Mouse (Mus musculus): ENCODE data around the gene Rfxank. TPM values are rescaled to one million over a fixed set of nuclear protein-coding genes. Genes with fewer than 3 reads are reported as not detected.

The Rfxank gene
- polyA plus RNA-seq, 1 experiment from 2014 or later, result 14.4 TPM

Small RNA genes within 50 kb of the gene (microRNA-seq; reads per million reads assigned to microRNA genes)
- not detected for gene Mir7066

Other genes starting within 250 kb of the Rfxank start
- 3.1 and 3.9 TPM in 2 replicates for gene Tssk6, start 237.0 kb downstream of the Rfxank start, polyA plus RNA-seq (2015; fragmentation: Nextera tagmentation; extraction: Ambion mirVana)
- gene Ndufa13, start 236.6 kb downstream of the Rfxank start, polyA plus RNA-seq (2015; fragmentation: Nextera tagmentation; extraction: Ambion mirVana), result 183 and 190 TPM in 2 replicates
- 2.8 and 4.1 TPM in 2 replicates for gene Yjefn3, start 236.4 kb downstream of the Rfxank start, polyA plus RNA-seq (2015; fragmentation: Nextera tagmentation; extraction: Ambion mirVana)
- gene Gatad2a, start 142.8 kb downstream of the Rfxank start, polyA plus RNA-seq (2015; fragmentation: Nextera tagmentation; extraction: Ambion mirVana), result 56.0 and 56.8 TPM in 2 replicates
- 44.7 and 47.9 TPM in 2 replicates for gene Mau2, start 96.4 kb downstream of the Rfxank start, polyA plus RNA-seq (2015; fragmentation: Nextera tagmentation; extraction: Ambion mirVana)
- 37.3 and 42.0 TPM in 2 replicates for gene Sugp1, start 96.3 kb downstream of the Rfxank start, polyA plus RNA-seq (2015; fragmentation: Nextera tagmentation; extraction: Ambion mirVana)
- 7.0 and 9.9 TPM in 2 replicates for gene Tm6sf2, start 66.2 kb downstream of the Rfxank start, polyA plus RNA-seq (2015; fragmentation: Nextera tagmentation; extraction: Ambion mirVana)
- gene Hapln4, start 55.7 kb downstream of the Rfxank start, polyA plus RNA-seq (2015; fragmentation: Nextera tagmentation; extraction: Ambion mirVana), result 0.10 and 0.14 TPM in 2 replicates
- gene Ncan, start 18.3 kb downstream of the Rfxank start, polyA plus RNA-seq (2015; fragmentation: Nextera tagmentation; extraction: Ambion mirVana), result 1.8 TPM in 2 replicates
- 38.2 and 39.4 TPM in 2 replicates for gene Nr2c2ap, start 7.8 kb downstream of the Rfxank start, polyA plus RNA-seq (2015; fragmentation: Nextera tagmentation; extraction: Ambion mirVana)
- 42.6 and 43.2 TPM in 2 replicates for gene Borcs8, start 345 bp upstream of the Rfxank start, polyA plus RNA-seq (2015; fragmentation: Nextera tagmentation; extraction: Ambion mirVana)
- gene Mef2b, start 557 bp upstream of the Rfxank start, polyA plus RNA-seq (2015; fragmentation: Nextera tagmentation; extraction: Ambion mirVana), result 0.19 and 0.26 TPM in 2 replicates
- 54.4 and 59.0 TPM in 2 replicates for gene Tmem161a, start 33.2 kb upstream of the Rfxank start, polyA plus RNA-seq (2015; fragmentation: Nextera tagmentation; extraction: Ambion mirVana)
- 4.7 and 6.4 TPM in 2 replicates for gene Slc25a42, start 73.2 kb upstream of the Rfxank start, polyA plus RNA-seq (2015; fragmentation: Nextera tagmentation; extraction: Ambion mirVana)
- gene Sugp2, start 95.1 kb upstream of the Rfxank start, polyA plus RNA-seq (2015; fragmentation: Nextera tagmentation; extraction: Ambion mirVana), result 26.0 and 27.2 TPM in 2 replicates
- 21.7 and 26.4 TPM in 2 replicates for gene Armc6, start 95.3 kb upstream of the Rfxank start, polyA plus RNA-seq (2015; fragmentation: Nextera tagmentation; extraction: Ambion mirVana)
- gene Homer3, start 143.7 kb upstream of the Rfxank start, polyA plus RNA-seq (2015; fragmentation: Nextera tagmentation; extraction: Ambion mirVana), result 32.7 and 38.9 TPM in 2 replicates
- 46.3 and 49.8 TPM in 2 replicates for gene Ddx49, start 163.3 kb upstream of the Rfxank start, polyA plus RNA-seq (2015; fragmentation: Nextera tagmentation; extraction: Ambion mirVana)
- gene Cope, start 163.4 kb upstream of the Rfxank start, polyA plus RNA-seq (2015; fragmentation: Nextera tagmentation; extraction: Ambion mirVana), result 379 and 398 TPM in 2 replicates
- gene Cers1, start 176.6 kb upstream of the Rfxank start, polyA plus RNA-seq (2015; fragmentation: Nextera tagmentation; extraction: Ambion mirVana), result 4.2 and 4.4 TPM in 2 replicates
- 1.7 and 2.2 TPM in 2 replicates for gene Gdf1, start 190.7 kb upstream of the Rfxank start, polyA plus RNA-seq (2015; fragmentation: Nextera tagmentation; extraction: Ambion mirVana)
- gene Upf1, start 214.1 kb upstream of the Rfxank start, polyA plus RNA-seq (2015; fragmentation: Nextera tagmentation; extraction: Ambion mirVana), result 16.1 and 17.5 TPM in 2 replicates
- 0.22 and 0.28 TPM in 2 replicates for gene Comp, start 234.4 kb upstream of the Rfxank start, polyA plus RNA-seq (2015; fragmentation: Nextera tagmentation; extraction: Ambion mirVana)